Mouse (Mus musculus): ENCODE data around the gene Ndufb5. TPM values are rescaled to one million over a fixed set of nuclear protein-coding genes. Genes with fewer than 3 reads are reported as not detected.
"Not testable (repeated sequence)": the region's sequence is repeated elsewhere in the genome, so short reads cannot be mapped to it uniquely, and the experiment has no call there.

The Ndufb5 gene
- 176 and 178 TPM in 2 replicates for polyA plus RNA-seq (2016; fragmentation: Nextera tagmentation; extraction: Ambion mirVana)

- under 1% methylated on average over 62 of the region's 62 CpGs for WGBS (ENCODE audit: insufficient replicate concordance)
- H3K9ac ChIP-seq, result peak within 1 kb of the TSS; percentile 91
- H3K36me3 ChIP-seq, result peaks cover 49% of the 10 kb centered on the region
- H3K4me3 ChIP-seq, result peak within 1 kb of the TSS; percentile 95
- peak within 1 kb of the TSS; percentile 84 for H3K4me2 ChIP-seq
- H3K9me3 ChIP-seq (replicated peaks), result no peaks in the 10 kb centered on the region
- peak within 1 kb of the TSS; percentile 84 for H3K27ac ChIP-seq
- peak; percentile 93 for ATAC-seq
- peaks cover 42% of the 10 kb centered on the region for H3K4me1 ChIP-seq
- no peaks in the 10 kb centered on the region for H3K27me3 ChIP-seq (replicated peaks)
Observed at GRCm38 (mm10) chr3:32736244-32737171, at the start of gene Ndufb5. Ndufb5 (plus strand) TSS chr3:32736990.

- 60% methylated on average over 4 of the region's 4 CpGs for WGBS (ENCODE audit: insufficient replicate concordance)
- Histone ChIP-seq H3K4me2 (no peak overlapping the region), H3K4me1 (peaks cover 43% of the 10 kb centered on the region)
Observed at GRCm38 (mm10) chr3:32687156-32687555, 49.6 kb upstream of the Ndufb5 start.

GRCm38 (mm10) chr3:32689567-32689999 lies 47.2 kb upstream of the Ndufb5 start:
- 22% methylated on average over 9 of the region's 9 CpGs for WGBS (ENCODE audit: insufficient replicate concordance)
- Histone ChIP-seq H3K36me3 (no peaks in the 10 kb centered on the region), H3K4me1 (peaks cover 48% of the 10 kb centered on the region), H3K4me2 (peak overlapping the region; percentile 25), H3K9me3 (replicated peaks) (no peaks in the 10 kb centered on the region), H3K27ac (peak overlapping the region; percentile 70), H3K4me3 (no peak overlapping the region), H3K9ac (peak overlapping the region; percentile 13; the same call in 1 of the 2 replicates), H3K27me3 (replicated peaks) (no peaks in the 10 kb centered on the region)
- ATAC-seq, result peak; percentile 83

More at GRCm38 (mm10) chr3:32687156-32687555, 49.6 kb upstream of the Ndufb5 start:
- Histone ChIP-seq H3K36me3 (no peaks in the 10 kb centered on the region), H3K9me3 (replicated peaks) (no peaks in the 10 kb centered on the region), H3K9ac (no peak overlapping the region), H3K4me3 (no peak overlapping the region), H3K27ac (no peak overlapping the region), H3K27me3 (replicated peaks) (peaks cover 4% of the 10 kb centered on the region; the same call in 1 of the 2 replicates)
- no peak for ATAC-seq

- Histone ChIP-seq H3K9ac (no peak overlapping the region), H3K27me3 (replicated peaks) (no peaks in the 10 kb centered on the region), H3K4me3 (no peak overlapping the region), H3K9me3 (replicated peaks) (no peaks in the 10 kb centered on the region), H3K4me1 (peaks cover 52% of the 10 kb centered on the region), H3K27ac (peak overlapping the region; percentile 70), H3K4me2 (peak overlapping the region; percentile 25), H3K36me3 (no peaks in the 10 kb centered on the region)
- WGBS (ENCODE audit: insufficient replicate concordance), result 52% methylated on average over 3 of the region's 3 CpGs
- peak; percentile 59 for ATAC-seq
Observed at GRCm38 (mm10) chr3:32690008-32690407, 46.8 kb upstream of the Ndufb5 start.

GRCm38 (mm10) chr3:32690901-32691300 lies 45.9 kb upstream of the Ndufb5 start:
- no peaks in the 10 kb centered on the region for H3K36me3 ChIP-seq
- peak overlapping the region; percentile 43 for H3K27ac ChIP-seq
- no peak overlapping the region for H3K4me3 ChIP-seq
- H3K9ac ChIP-seq, result no peak overlapping the region
- peak; percentile 75 for ATAC-seq
- no peaks in the 10 kb centered on the region for H3K9me3 ChIP-seq (replicated peaks)
- peaks cover 61% of the 10 kb centered on the region for H3K4me1 ChIP-seq
- no peaks in the 10 kb centered on the region for H3K27me3 ChIP-seq (replicated peaks)
- 12% methylated on average over 1 of the region's 1 CpGs for WGBS (ENCODE audit: insufficient replicate concordance)
- peak overlapping the region; percentile 35 for H3K4me2 ChIP-seq

- H3K4me3 ChIP-seq, result no peak overlapping the region
- WGBS (ENCODE audit: insufficient replicate concordance), result 72% methylated on average over 5 of the region's 5 CpGs
Observed at GRCm38 (mm10) chr3:32691841-32692240, 44.9 kb upstream of the Ndufb5 start.

GRCm38 (mm10) chr3:32694211-32694610 lies 42.6 kb upstream of the Ndufb5 start:
- no peak overlapping the region for H3K9ac ChIP-seq
- H3K9me3 ChIP-seq (replicated peaks), result no peaks in the 10 kb centered on the region
- no peaks in the 10 kb centered on the region for H3K36me3 ChIP-seq
- H3K27ac ChIP-seq, result no peak overlapping the region; the same call in 1 of the 2 replicates
- no peaks in the 10 kb centered on the region for H3K27me3 ChIP-seq (replicated peaks)
- 77% methylated on average over 5 of the region's 5 CpGs for WGBS (ENCODE audit: insufficient replicate concordance)
- H3K4me1 ChIP-seq, result peaks cover 57% of the 10 kb centered on the region
- no peak for ATAC-seq
- H3K4me3 ChIP-seq, result no peak overlapping the region
- H3K4me2 ChIP-seq, result no peak overlapping the region

More at GRCm38 (mm10) chr3:32691841-32692240, 44.9 kb upstream of the Ndufb5 start:
- ATAC-seq, result no peak
- no peak overlapping the region for H3K9ac ChIP-seq
- H3K27ac ChIP-seq, result no peak overlapping the region
- no peaks in the 10 kb centered on the region for H3K9me3 ChIP-seq (replicated peaks)
- no peaks in the 10 kb centered on the region for H3K27me3 ChIP-seq (replicated peaks)
- H3K4me1 ChIP-seq, result peaks cover 57% of the 10 kb centered on the region
- no peak overlapping the region for H3K4me2 ChIP-seq
- no peaks in the 10 kb centered on the region for H3K36me3 ChIP-seq

- H3K36me3 ChIP-seq, result no peaks in the 10 kb centered on the region
- H3K27me3 ChIP-seq (replicated peaks), result no peaks in the 10 kb centered on the region
- no peak overlapping the region for H3K27ac ChIP-seq
- no peak overlapping the region for H3K9ac ChIP-seq
- H3K4me3 ChIP-seq, result no peak overlapping the region
- peak; percentile 40; the same call in 1 of the 2 replicates for ATAC-seq
- 51% methylated on average over 12 of the region's 12 CpGs for WGBS (ENCODE audit: insufficient replicate concordance)
- peaks cover 50% of the 10 kb centered on the region for H3K4me1 ChIP-seq
- no peaks in the 10 kb centered on the region for H3K9me3 ChIP-seq (replicated peaks)
- H3K4me2 ChIP-seq, result peak overlapping the region; percentile 38
Observed at GRCm38 (mm10) chr3:32694737-32695582, 41.8 kb upstream of the Ndufb5 start.

GRCm38 (mm10) chr3:32695583-32695980 lies 41.2 kb upstream of the Ndufb5 start:
- Histone ChIP-seq H3K27ac (no peak overlapping the region), H3K9me3 (replicated peaks) (no peaks in the 10 kb centered on the region), H3K4me1 (peaks cover 44% of the 10 kb centered on the region), H3K9ac (no peak overlapping the region), H3K4me3 (no peak overlapping the region), H3K27me3 (replicated peaks) (no peaks in the 10 kb centered on the region), H3K36me3 (no peaks in the 10 kb centered on the region), H3K4me2 (peak overlapping the region; percentile 38)
- peak; percentile 60; the same call in 1 of the 2 replicates for ATAC-seq
- 63% methylated on average over 4 of the region's 4 CpGs for WGBS (ENCODE audit: insufficient replicate concordance)

- Histone ChIP-seq H3K27me3 (replicated peaks) (no peaks in the 10 kb centered on the region), H3K36me3 (no peaks in the 10 kb centered on the region), H3K4me1 (peaks cover 24% of the 10 kb centered on the region), H3K9ac (no peak overlapping the region), H3K9me3 (replicated peaks) (no peaks in the 10 kb centered on the region), H3K4me3 (no peak overlapping the region), H3K27ac (no peak overlapping the region), H3K4me2 (no peak overlapping the region)
- peak; percentile 49; the same call in 1 of the 2 replicates for ATAC-seq
- 28% methylated on average over 7 of the region's 7 CpGs for WGBS (ENCODE audit: insufficient replicate concordance)
Observed at GRCm38 (mm10) chr3:32698228-32698863, 38.4 kb upstream of the Ndufb5 start.

GRCm38 (mm10) chr3:32704021-32704420 lies 32.8 kb upstream of the Ndufb5 start:
- H3K4me1 ChIP-seq, result peaks cover 18% of the 10 kb centered on the region
- not testable (repeated sequence) for H3K27me3 ChIP-seq (replicated peaks); H3K9me3 ChIP-seq (replicated peaks); H3K4me3 ChIP-seq; H3K9ac ChIP-seq; H3K4me2 ChIP-seq; ATAC-seq; H3K36me3 ChIP-seq; H3K27ac ChIP-seq
- WGBS (ENCODE audit: insufficient replicate concordance), result 84% methylated on average over 6 of the region's 6 CpGs
